Mouse (Mus musculus): ENCODE data around the gene Nms. TPM values are rescaled to one million over a fixed set of nuclear protein-coding genes. Genes with fewer than 3 reads are reported as not detected.

Gene Nms
- polyA plus RNA-seq, 2 experiments = not detected

DNA sequence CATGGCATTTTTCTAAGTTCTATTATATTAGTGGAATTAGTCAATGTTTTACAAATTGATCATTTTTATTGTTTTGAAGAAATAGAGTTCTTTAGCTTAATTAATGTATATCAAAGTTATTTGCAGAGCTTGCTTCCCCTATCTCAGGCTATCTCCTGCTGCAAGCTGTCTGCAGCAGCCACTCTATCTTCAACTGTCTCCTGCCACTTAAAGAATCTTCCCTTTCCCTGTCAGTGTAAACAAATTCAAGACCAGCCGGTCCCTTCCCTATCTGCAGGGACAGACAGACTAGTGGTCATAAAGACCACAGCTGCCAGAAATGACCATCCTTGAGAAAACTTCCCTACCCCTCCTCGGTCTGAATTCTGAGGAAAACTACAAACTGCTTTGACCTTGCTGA, 44.9 kb downstream of the Nms start:
- Histone ChIP-seq H3K27me3 (ENCODE audit: control insufficient read depth, insufficient read depth, low read length) (no peaks in the 10 kb centered on the region), H3K36me3 (ENCODE audit: control insufficient read depth, insufficient read depth, low read length) (no peaks in the 10 kb centered on the region), H3K9ac (ENCODE audit: low read depth, low read length, severe bottlenecking) (no peak overlapping the region), H3K9me3 (ENCODE audit: control insufficient read depth, low read length) (no peaks in the 10 kb centered on the region), H3K27ac (replicated peaks; ENCODE audit: low read depth, low read length) (no peak overlapping the region), H3K4me1 (ENCODE audit: control insufficient read depth, insufficient read depth, low read length) (peaks cover 5% of the 10 kb centered on the region), H3K4me3 (replicated peaks; ENCODE audit: low read length) (no peak overlapping the region), H3K4me2 (replicated peaks; ENCODE audit: low read depth, low read length, severe bottlenecking) (no peak overlapping the region)
- no peak for ATAC-seq (ENCODE audit: low FRiP score, low read depth)
- no peak for TF ChIP-seq POLR2A (IDR thresholded peaks at IDR 0.05; ENCODE audit: borderline replicate concordance, extremely low read depth, insufficient read depth, insufficient read length)
- no peak for DNase-seq (ENCODE audit: low spot score)
- 40% methylated on average over 2 of the region's 2 CpGs for WGBS

DNA sequence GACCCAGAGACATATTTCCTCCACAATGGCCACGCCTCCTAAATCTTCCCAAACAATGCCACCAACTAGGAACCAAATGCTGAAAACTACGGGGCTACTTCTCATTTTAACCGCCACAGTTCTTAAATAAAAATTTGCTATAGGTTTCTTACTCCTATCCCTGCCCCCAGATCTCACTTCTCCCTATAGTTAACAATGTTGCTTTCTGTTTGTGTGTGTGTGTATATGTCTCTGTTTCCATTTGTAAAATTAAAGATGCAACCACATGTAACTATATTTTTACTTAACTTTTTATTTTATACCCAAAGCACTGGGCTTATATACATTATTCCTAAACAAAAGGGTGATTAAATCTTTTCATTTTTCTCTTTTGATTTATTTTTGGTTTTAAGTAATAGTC, 46.4 kb downstream of the Nms start, which contains the start of gene Pdcl3:
TSS of gene Pdcl3 (plus strand) at position 301 of the 400 bp plus-strand sequence.
- H3K9ac ChIP-seq (ENCODE audit: low read depth, low read length, severe bottlenecking) = no peak within 1 kb of the TSS
- no peak within 1 kb of the TSS for H3K4me3 ChIP-seq (replicated peaks; ENCODE audit: low read length)
- H3K4me2 ChIP-seq (replicated peaks; ENCODE audit: low read depth, low read length, severe bottlenecking) = no peak within 1 kb of the TSS
- TF ChIP-seq POLR2A (IDR thresholded peaks at IDR 0.05; ENCODE audit: borderline replicate concordance, extremely low read depth, insufficient read depth, insufficient read length) = no peak
- ATAC-seq (ENCODE audit: low FRiP score, low read depth) = no peak
- H3K36me3 ChIP-seq (ENCODE audit: control insufficient read depth, insufficient read depth, low read length) = no peaks in the 10 kb centered on the region
- no peak for DNase-seq (ENCODE audit: low spot score)
- no peak within 1 kb of the TSS for H3K27ac ChIP-seq (replicated peaks; ENCODE audit: low read depth, low read length)
- H3K9me3 ChIP-seq (ENCODE audit: control insufficient read depth, low read length) = no peaks in the 10 kb centered on the region
- H3K4me1 ChIP-seq (ENCODE audit: control insufficient read depth, insufficient read depth, low read length) = peaks cover 5% of the 10 kb centered on the region
- no peaks in the 10 kb centered on the region for H3K27me3 ChIP-seq (ENCODE audit: control insufficient read depth, insufficient read depth, low read length)
- WGBS = 80% methylated on average over 3 of the region's 3 CpGs

DNA sequence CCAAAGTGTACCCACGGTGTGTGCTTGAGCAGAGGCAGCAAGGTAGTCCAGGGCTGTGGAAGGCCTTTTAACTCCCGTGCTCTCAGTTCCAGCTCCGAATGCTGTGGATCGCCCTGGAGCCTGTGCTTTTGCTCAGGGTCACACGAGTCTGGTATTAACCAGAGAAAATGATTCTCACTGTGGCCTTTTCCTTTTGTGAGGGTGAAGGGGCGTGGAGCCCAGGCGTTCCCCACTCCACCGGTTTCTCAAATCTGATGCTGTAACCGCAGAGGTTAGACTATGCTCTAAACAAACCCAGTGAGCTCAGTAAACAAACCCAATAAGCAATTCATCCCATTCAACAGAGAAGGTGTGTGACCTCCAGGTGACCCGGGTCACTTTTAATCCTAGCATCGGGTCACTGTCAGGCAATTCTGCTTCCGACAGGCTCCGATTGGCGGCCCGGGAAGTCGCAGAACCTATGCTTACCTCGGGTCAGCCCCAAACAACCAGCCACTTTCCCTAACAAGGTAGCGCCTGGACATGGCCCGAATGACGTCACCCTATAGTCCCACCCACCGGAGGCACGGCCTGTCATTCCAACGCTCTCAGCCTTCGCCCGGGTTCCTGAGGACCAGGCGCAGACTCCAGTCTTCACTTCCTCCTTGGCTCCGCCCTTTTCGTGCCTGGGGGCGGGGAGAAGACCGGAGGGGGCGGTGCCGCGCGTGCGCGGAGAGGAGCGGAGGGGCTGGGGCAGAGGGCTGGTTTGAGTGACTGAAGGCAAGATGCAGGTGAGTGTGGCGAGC, 48.3 kb downstream of the Nms start:
- H3K4me3 ChIP-seq (replicated peaks; ENCODE audit: low read length) = peak overlapping the region; percentile 82
- ATAC-seq (ENCODE audit: low FRiP score, low read depth) = peak; percentile 98
- peak; percentile 96 for DNase-seq (ENCODE audit: low spot score)
- peak overlapping the region; percentile 61 for H3K4me2 ChIP-seq (replicated peaks; ENCODE audit: low read depth, low read length, severe bottlenecking)
- no peak for TF ChIP-seq POLR2A (IDR thresholded peaks at IDR 0.05; ENCODE audit: borderline replicate concordance, extremely low read depth, insufficient read depth, insufficient read length)
- peak overlapping the region; percentile 85 for H3K27ac ChIP-seq (replicated peaks; ENCODE audit: low read depth, low read length)
- peak overlapping the region; percentile 72 for H3K9ac ChIP-seq (ENCODE audit: low read depth, low read length, severe bottlenecking)
- WGBS = 4% methylated on average over 37 of the region's 38 CpGs
- H3K4me1 ChIP-seq (ENCODE audit: control insufficient read depth, insufficient read depth, low read length) = peaks cover 5% of the 10 kb centered on the region
- H3K9me3 ChIP-seq (ENCODE audit: control insufficient read depth, low read length) = no peaks in the 10 kb centered on the region
- no peaks in the 10 kb centered on the region for H3K27me3 ChIP-seq (ENCODE audit: control insufficient read depth, insufficient read depth, low read length)
- H3K36me3 ChIP-seq (ENCODE audit: control insufficient read depth, insufficient read depth, low read length) = peaks cover 11% of the 10 kb centered on the region; the same call in 1 of the 2 replicates

DNA sequence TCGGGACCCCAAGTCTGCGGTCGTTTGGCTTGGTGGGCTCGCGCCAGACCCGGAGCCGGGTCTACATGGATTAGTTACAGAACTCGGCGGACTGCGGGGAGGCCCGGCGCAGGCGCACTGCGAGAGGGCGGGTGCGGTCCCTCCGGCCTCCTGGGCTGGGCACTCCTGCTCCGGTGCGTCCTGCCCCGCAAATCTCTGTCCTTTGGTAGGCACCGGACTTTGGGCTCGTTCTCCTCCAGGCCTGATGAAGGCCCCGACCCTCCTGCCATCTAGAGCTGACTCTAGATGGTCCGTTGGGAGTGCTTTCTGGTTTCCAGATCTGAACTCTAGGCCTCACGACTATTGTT, 48.9 kb downstream of the Nms start:
- H3K4me1 ChIP-seq (ENCODE audit: control insufficient read depth, insufficient read depth, low read length) = peaks cover 5% of the 10 kb centered on the region
- no peaks in the 10 kb centered on the region for H3K9me3 ChIP-seq (ENCODE audit: control insufficient read depth, low read length)
- H3K27ac ChIP-seq (replicated peaks; ENCODE audit: low read depth, low read length) = peak overlapping the region; percentile 85
- H3K4me2 ChIP-seq (replicated peaks; ENCODE audit: low read depth, low read length, severe bottlenecking) = peak overlapping the region; percentile 61
- H3K9ac ChIP-seq (ENCODE audit: low read depth, low read length, severe bottlenecking) = peak overlapping the region; percentile 72
- peaks cover 14% of the 10 kb centered on the region; the same call in 1 of the 2 replicates for H3K36me3 ChIP-seq (ENCODE audit: control insufficient read depth, insufficient read depth, low read length)
- H3K4me3 ChIP-seq (replicated peaks; ENCODE audit: low read length) = peak overlapping the region; percentile 82
- ATAC-seq (ENCODE audit: low FRiP score, low read depth) (peak; percentile 79), DNase-seq (ENCODE audit: low spot score) (no peak)
- WGBS = 2% methylated on average over 15 of the region's 25 CpGs
- no peaks in the 10 kb centered on the region for H3K27me3 ChIP-seq (ENCODE audit: control insufficient read depth, insufficient read depth, low read length)
- 0 out of 2 replicates have a peak, but pooled peaks have one; percentile 21 for TF ChIP-seq POLR2A (IDR thresholded peaks at IDR 0.05; ENCODE audit: borderline replicate concordance, extremely low read depth, insufficient read depth, insufficient read length)

DNA sequence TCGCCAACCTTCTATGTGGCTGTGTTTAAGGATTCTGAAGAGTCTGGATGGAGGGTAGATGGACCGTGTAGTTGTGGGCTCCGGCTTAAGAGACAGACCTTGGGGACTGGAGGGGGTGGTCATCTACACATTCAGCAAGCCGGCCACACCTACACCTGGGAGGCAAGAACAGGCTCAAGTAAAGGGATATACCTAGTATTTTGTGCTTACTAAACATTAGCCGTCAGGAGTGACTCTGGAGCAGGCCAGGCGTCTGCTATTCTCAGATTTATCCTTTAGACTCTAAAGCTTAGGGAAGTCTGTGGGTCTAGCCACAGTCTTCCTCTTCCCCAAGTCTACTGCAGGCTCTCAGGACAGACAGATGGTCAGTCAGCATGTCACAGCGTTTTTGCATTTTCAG, 49.4 kb downstream of the Nms start:
- peak overlapping the region; percentile 61 for H3K4me2 ChIP-seq (replicated peaks; ENCODE audit: low read depth, low read length, severe bottlenecking)
- 27% methylated on average over 7 of the region's 7 CpGs for WGBS
- no peak for TF ChIP-seq POLR2A (IDR thresholded peaks at IDR 0.05; ENCODE audit: borderline replicate concordance, extremely low read depth, insufficient read depth, insufficient read length)
- DNase-seq (ENCODE audit: low spot score) = no peak
- peak overlapping the region; percentile 85; the same call in 1 of the 2 replicates for H3K27ac ChIP-seq (replicated peaks; ENCODE audit: low read depth, low read length)
- peaks cover 5% of the 10 kb centered on the region for H3K4me1 ChIP-seq (ENCODE audit: control insufficient read depth, insufficient read depth, low read length)
- H3K9ac ChIP-seq (ENCODE audit: low read depth, low read length, severe bottlenecking) = peak overlapping the region; percentile 72
- no peak for ATAC-seq (ENCODE audit: low FRiP score, low read depth)
- peak overlapping the region; percentile 82 for H3K4me3 ChIP-seq (replicated peaks; ENCODE audit: low read length)
- H3K9me3 ChIP-seq (ENCODE audit: control insufficient read depth, low read length) = no peaks in the 10 kb centered on the region
- peaks cover 20% of the 10 kb centered on the region for H3K36me3 ChIP-seq (ENCODE audit: control insufficient read depth, insufficient read depth, low read length)
- no peaks in the 10 kb centered on the region for H3K27me3 ChIP-seq (ENCODE audit: control insufficient read depth, insufficient read depth, low read length)
